Mouse (Mus musculus): ENCODE measurements around the gene Hsdl1.

The Hsdl1 gene

DNA sequence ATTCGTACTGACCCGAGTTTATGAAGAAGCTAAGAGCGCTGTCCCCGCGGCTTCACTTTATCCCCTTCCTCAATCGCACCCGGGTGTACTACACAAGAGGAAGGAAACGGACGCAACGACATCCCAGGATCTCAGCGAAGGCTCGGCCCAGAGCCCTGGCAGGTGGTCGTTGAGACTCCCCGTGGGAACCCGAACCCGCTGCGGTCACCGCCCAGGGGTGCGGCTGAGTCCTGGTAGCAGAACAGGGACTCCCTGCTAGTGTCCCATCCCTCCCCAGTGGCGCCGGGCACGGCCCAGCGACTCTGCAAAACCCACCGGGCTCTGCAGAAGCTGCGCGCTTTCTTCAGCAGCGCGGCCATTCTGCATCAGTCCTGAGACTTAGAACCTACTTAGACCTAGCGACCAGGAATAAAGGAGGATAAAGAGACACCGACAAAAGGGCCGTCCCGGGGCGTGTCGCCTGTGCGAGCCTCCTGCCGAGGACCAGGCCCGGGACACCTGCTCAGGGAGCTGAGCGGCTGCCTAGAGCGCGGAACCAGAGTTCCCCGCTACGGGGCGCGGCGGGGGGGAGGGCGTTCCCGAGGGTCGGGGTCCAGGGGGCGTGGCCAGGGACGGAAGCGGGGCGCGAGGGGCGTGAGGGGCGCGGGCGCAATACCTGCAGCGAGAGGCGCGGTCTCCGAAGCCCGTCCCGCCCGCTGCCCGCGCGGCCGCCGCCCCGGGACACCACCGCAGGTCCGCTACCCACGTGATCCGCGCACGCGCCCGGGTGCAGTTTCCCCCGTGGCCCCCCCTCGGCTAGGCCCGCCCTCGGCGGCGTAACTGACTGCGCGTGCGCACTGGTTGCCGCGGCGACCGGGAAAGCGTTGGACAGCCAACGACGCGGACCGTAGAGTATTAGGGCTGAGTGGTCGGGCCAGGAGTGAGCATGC is at the start of gene Hsdl1, which contains the start of gene Dnaaf1:
Hsdl1 (minus strand) TSS at position 747 of the 929 bp plus-strand sequence.
Dnaaf1 (plus strand) TSS at position 799 of the 929 bp plus-strand sequence.
- peak; percentile 98 for DNase-seq

- DNase-seq, result no peak
These were observed 48.8 kb upstream of the Hsdl1 start for GRCm38 (mm10) chr8:119623744-119624143.

GRCm38 (mm10) chr8:119623061-119623460 is 48.1 kb upstream of the Hsdl1 start:
- DNase-seq, result no peak

DNA sequence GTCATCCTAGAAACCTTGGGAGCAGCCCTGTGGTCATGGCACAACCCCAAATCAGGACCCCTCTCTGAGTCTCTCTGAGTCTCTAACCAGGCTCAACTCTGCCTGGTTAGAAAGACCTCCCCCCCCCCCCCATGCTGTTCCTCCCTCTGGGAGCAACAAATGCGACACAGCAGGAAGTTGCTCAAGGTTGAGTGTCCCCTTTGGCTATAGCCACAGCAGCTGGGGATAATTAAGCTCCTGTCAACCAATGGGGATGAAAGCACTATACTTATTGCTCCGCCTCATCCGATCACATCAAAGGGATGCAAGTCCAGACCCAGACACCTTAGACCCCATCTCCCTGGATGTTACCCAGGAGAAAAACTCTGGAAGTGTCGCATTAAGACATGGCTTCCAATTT is 47.6 kb upstream of the Hsdl1 start:
- DNase-seq, result no peak

DNA sequence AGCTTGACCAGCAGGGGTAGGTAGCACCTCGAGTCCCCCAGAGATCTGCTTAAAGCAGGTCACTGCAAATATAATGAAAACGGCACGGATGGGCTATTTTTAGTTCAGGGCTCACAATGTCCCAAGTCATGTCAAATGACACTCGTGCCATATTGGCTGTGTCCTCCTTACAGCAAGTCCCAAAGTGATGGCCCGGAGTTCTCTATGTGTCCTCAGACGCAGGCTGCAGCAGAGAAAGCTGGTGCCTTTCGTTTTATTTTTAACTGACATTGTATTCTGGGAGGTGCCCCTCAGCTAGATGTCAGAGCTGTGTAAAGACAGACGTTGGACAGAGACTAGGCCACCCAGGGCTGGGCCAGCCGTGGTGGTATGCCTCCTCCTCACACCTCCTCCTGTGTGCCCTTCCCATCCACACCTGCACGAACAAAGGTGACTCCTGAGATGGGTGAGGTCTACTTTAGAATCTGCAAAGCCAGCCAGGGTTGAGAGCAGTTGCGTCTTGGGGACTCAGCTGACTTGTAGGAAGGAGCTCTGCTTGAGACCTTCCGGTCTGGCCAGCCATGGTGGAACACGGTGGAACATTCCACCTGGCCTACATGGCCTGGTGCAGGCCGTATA is 46.0 kb upstream of the Hsdl1 start:
- DNase-seq, result no peak

DNA sequence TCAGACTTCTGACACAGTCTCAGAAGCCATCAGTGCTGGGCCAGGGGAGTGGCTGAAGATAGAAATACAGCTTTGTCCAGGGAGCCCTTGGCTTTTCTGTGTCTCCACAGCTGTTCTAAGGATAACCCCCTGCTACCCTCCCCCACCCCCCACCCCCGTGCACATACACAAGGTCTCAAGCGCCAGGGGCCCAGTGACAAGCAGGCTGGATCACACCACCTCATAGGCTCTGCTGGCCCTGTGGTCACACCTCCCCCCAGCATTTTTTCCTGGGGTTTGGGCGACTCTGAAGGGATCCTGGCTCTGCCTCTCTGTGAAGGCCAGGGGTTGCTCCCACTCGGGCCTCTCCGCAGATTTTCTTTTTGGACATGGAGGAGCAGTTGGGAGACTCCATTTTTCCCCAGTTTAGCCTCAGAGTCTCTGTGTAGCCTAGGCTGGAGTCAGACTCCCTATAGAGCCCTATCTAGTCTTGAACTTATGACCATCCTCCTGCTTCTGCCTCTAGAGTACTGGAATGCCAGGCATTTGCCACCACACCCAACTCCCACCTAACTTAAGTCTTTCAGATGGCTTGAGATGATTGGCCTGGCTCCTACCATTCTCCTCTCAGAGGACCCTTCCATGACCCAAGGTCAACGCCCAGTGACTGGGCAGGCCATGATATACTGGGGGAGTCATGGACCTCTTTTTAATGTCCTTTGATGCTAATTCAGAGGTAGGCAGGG is 45.3 kb upstream of the Hsdl1 start:
- DNase-seq, result no peak

DNA sequence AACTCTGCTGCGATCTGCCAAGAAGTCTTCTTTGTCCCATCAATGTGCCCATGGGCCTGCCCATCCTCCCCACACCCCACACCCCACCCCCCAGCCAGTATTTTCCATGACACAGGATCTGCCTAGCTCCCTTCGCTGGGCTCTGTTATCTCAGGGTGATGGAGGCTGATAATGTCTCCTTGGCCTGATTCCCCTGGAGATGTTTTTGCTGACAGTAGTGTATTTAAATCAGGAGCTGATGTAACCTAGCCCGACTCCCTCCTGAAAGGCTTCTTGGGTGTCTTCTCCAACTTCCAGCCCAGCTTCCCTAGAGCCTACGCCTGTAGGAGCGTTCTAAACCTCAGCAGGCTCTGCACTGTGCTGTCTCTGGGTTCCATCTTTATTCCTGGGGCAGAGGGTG is 43.9 kb upstream of the Hsdl1 start:
- DNase-seq, result no peak

DNA sequence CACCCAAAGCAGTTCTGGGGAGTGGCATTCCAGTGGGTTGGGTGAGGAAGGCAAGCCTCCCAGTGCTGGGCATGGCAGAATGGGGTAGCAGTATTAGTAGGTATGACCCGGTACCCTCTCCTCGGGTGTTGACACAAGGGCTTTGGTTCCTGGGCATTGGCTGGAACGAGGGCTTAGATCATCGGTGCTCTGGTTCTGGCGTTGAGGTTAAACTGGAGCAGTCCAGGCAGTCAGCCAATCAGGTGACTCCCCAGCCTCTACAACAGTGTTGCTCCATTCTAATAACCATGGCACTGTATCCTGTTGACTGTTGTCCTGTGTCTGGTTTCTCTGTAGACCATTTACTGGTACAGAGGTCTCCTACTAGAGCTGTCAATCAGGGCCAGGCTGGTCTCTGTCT is 42.6 kb upstream of the Hsdl1 start:
- DNase-seq, result no peak

DNA sequence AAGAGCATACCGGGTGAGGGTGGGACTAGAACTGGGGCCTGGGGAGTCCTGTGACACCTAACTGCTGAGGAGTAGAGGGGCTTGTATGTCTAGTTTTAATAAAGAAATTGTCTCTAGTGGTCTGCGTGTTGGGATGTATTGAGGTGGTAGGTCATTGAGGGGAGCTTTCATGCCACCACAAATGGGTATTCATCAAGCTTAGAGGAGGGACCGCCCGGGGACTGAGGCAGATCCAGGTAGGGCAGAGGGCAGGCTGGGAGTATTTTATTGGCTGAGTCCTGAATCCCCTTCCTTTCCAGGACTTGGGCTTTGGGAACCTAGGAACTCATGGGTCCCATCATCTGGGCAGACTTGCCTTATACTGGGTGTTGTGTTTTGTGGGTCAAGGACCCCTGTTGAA is 41.8 kb upstream of the Hsdl1 start:
- no peak for DNase-seq

DNA sequence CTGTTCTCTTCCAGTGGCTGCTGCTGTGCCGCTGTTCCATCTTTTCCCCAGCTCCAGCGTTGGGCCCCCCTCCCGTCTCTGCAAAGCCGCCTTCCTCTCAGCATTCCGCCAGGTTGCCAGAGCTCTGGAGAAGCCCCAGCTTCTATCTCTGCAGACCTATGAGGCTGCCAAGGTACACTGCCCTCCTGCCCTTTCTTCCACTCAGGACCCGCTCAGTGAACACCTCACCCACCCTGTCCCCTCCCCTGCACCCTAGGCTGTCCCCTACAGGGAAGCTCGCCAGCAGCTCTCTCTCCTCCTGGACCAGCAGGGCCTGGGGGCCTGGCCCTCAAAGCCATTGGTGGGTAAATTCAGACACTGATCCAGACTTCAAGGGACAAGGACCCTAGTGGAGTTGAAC is 41.4 kb upstream of the Hsdl1 start:
- no peak for DNase-seq

DNA sequence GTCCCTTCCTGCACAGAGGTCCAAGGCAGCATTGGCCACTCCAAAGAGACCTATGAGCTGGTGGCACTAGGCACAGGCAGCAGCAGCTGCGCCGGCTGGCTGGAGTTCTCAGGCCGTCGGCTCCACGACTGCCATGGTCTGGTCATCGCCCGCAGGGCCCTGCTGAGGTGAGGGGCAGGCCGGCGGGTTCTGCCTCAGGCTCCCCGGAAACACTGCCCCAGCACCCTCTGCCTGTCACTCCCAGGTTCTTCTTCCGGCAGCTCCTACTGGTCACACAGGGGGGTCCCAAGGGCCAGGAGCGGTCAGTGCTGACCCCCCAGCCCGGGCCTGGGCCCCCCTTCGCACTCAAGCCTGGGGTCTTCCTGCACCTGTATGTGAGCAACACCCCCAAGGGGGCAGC is 40.1 kb upstream of the Hsdl1 start:
- no peak for DNase-seq

GRCm38 (mm10) chr8:119612471-119612870 is 37.5 kb upstream of the Hsdl1 start, which contains the start of gene Adad2:
TSS of gene Adad2 (plus strand) at chr8:119612747.
- no peak for DNase-seq

DNA sequence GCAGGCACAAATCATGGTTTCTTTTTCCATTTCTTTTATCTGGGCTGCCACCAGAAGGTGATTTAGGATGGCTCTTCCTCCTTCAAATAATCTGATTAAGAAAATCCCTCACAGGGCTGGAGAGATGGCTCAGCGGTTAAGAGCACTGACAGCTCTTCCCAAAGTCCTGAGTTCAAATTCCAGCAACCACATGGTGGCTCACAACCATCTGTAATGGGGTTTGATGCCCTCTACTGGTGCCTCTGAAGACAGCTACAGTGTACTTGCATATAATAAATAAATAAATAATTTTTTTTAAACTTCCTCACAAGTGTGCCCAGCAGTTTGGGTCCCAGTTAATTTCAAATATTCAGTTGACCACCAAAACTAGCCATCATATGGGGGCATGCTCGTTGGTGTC is 31.2 kb upstream of the Hsdl1 start:
- DNase-seq, result no peak

DNA sequence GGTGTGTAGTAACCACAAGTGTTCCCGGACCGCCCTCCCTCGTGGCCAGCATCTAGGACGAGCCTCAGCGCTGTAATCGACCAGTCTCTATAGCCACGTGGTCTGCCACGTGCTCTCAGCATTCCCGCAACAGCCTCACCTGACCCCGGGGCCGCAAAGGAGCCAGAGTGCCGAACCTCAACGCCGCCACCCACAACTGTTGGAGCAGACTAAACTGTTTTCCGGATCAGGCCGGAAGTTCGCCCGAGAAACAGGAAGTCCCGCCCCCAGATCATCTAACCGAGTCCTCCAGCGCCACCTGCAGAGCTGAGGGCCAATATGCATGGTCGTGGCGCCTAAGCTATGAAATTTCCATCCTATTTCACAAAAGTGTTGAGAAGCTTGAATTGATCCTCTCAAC is 30.0 kb upstream of the Hsdl1 start, which contains the start of gene Taf1c:
Taf1c (minus strand) TSS at position 227 of the 400 bp plus-strand sequence.
- peak; percentile 97 for DNase-seq

GRCm38 (mm10) chr8:119604398-119604803 is 29.4 kb upstream of the Hsdl1 start:
- peak; percentile 38 for DNase-seq

- no peak for DNase-seq
These were observed 28.8 kb upstream of the Hsdl1 start for GRCm38 (mm10) chr8:119603771-119604170.

GRCm38 (mm10) chr8:119591456-119591855 is 16.5 kb upstream of the Hsdl1 start:
- no peak for DNase-seq

GRCm38 (mm10) chr8:119590348-119590747 is 15.4 kb upstream of the Hsdl1 start:
- no peak for DNase-seq

GRCm38 (mm10) chr8:119588844-119589243 is 13.9 kb upstream of the Hsdl1 start:
- no peak for DNase-seq

DNA sequence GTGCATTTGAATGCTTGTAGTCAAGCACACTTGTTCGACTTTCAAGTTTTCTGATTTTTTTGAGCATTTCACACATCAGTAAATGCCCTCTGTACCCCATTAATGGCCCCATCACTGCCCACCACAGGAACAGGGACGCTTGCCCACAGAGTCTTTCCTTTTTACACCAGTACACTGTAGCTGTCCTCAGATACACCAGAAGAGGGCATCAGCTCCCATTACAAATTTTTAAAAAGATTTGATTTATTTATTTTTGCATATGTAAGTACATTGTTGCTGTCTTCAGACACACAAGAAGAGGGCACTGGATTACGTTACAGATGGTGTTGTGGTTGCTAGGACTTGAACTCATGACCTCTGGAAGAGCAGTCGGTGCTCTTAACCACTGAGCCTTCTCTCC is 13.3 kb upstream of the Hsdl1 start:
- DNase-seq, result no peak

DNA sequence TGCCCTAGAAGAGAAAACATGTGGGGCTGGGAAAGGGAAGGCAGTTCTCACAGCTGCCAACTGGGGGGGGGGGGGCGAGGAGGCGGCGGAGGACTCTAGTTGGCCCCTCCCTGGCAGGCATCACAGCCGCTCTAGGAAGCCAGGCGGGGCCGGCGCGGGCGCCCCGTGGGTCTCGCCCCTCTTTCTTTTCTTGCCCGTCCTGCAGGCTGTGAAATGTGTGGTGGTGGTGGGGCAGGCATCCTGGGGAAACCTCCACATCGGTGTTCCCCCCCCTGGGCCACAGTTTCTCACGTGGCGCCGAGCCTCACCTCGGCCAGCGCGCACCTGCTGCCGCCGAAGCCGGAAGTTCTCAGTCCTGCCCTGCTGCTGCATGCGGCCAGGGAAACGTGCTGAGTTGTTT is 10.9 kb upstream of the Hsdl1 start:
- DNase-seq, result peak; percentile 52

GRCm38 (mm10) chr8:119580441-119581161 is 5.6 kb upstream of the Hsdl1 start:
- DNase-seq, result no peak

GRCm38 (mm10) chr8:119579096-119579495 is 4.1 kb upstream of the Hsdl1 start:
- DNase-seq, result no peak

Measured in thymus, postnatal 4 days (tissue).